Mouse (Mus musculus): Measurements from ENCODE around the gene Zfp617. TPM values are rescaled to one million over a fixed set of nuclear protein-coding genes. Genes with fewer than 3 reads are reported as not detected.
"Not testable (repeated sequence)": the region's sequence is repeated elsewhere in the genome, so short reads cannot be mapped to it uniquely, and the experiment has no call there.

The Zfp617 gene
- polyA plus RNA-seq, 1 experiment: 3.3 TPM

GRCm38 (mm10) chr8:71940293-71941208 lies 32.1 kb downstream of the Zfp617 start:
- no peak for TF ChIP-seq CTCF (IDR thresholded peaks at IDR 0.05; ENCODE audit: borderline replicate concordance, control insufficient read depth, extremely low read depth, insufficient read depth, low read length, poor library complexity)
- TF ChIP-seq POLR2A (IDR thresholded peaks at IDR 0.05; ENCODE audit: control insufficient read depth, extremely low read depth, insufficient read depth, low read length, poor library complexity): no peak
- Histone ChIP-seq H3K36me3 (ENCODE audit: control insufficient read depth, insufficient read depth, low read length) (no peaks in the 10 kb centered on the region), H3K27ac (ENCODE audit: control insufficient read depth, insufficient read depth, low read length) (no peak overlapping the region), H3K4me1 (replicated peaks; ENCODE audit: control insufficient read depth, insufficient read depth, low read length) (no peaks in the 10 kb centered on the region), H3K4me3 (ENCODE audit: control insufficient read depth, insufficient read depth, low read length) (no peak overlapping the region), H3K27me3 (ENCODE audit: control insufficient read depth, insufficient read depth, low read length) (no peaks in the 10 kb centered on the region)
- WGBS: 59% methylated on average over 2 of the region's 2 CpGs
- DNase-seq: no peak

DNA sequence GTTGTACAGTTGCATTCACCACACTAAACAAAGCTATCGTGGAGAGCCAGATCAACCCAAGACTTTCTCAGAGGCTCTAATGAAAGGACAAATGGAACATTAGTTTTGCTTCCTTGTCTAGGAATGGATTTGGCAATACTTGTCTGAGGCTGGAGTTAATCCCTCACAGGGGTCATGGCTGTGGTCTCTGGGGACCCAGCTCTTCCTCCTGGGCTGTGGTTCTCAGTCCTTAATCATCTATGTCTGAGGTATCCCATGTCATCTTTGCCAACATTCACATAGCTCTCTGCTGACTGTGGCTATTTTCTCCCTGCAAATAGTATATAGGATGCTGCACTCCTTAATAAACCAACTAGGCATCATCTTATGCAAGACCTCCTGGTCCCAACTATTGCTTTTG lies 33.3 kb downstream of the Zfp617 start:
- WGBS: 92% methylated on average over 1 of the region's 1 CpGs
- Histone ChIP-seq H3K27me3 (ENCODE audit: control insufficient read depth, insufficient read depth, low read length) (no peaks in the 10 kb centered on the region), H3K4me1 (replicated peaks; ENCODE audit: control insufficient read depth, insufficient read depth, low read length) (no peaks in the 10 kb centered on the region), H3K4me3 (ENCODE audit: control insufficient read depth, insufficient read depth, low read length) (no peak overlapping the region), H3K27ac (ENCODE audit: control insufficient read depth, insufficient read depth, low read length) (no peak overlapping the region), H3K36me3 (ENCODE audit: control insufficient read depth, insufficient read depth, low read length) (no peaks in the 10 kb centered on the region)
- TF ChIP-seq CTCF (IDR thresholded peaks at IDR 0.05; ENCODE audit: borderline replicate concordance, control insufficient read depth, extremely low read depth, insufficient read depth, low read length, poor library complexity) (no peak), POLR2A (IDR thresholded peaks at IDR 0.05; ENCODE audit: control insufficient read depth, extremely low read depth, insufficient read depth, low read length, poor library complexity) (no peak)
- DNase-seq: no peak

- no peak overlapping the region for H3K27ac ChIP-seq (ENCODE audit: control insufficient read depth, insufficient read depth, low read length)
- TF ChIP-seq CTCF (IDR thresholded peaks at IDR 0.05; ENCODE audit: borderline replicate concordance, control insufficient read depth, extremely low read depth, insufficient read depth, low read length, poor library complexity) (no peak), POLR2A (IDR thresholded peaks at IDR 0.05; ENCODE audit: control insufficient read depth, extremely low read depth, insufficient read depth, low read length, poor library complexity) (no peak)
- no peaks in the 10 kb centered on the region for H3K36me3 ChIP-seq (ENCODE audit: control insufficient read depth, insufficient read depth, low read length)
- no peak overlapping the region for H3K4me3 ChIP-seq (ENCODE audit: control insufficient read depth, insufficient read depth, low read length)
- no peaks in the 10 kb centered on the region for H3K27me3 ChIP-seq (ENCODE audit: control insufficient read depth, insufficient read depth, low read length)
- no peak for DNase-seq
- 90% methylated on average over 5 of the region's 5 CpGs for WGBS
- peaks cover 5% of the 10 kb centered on the region for H3K4me1 ChIP-seq (replicated peaks; ENCODE audit: control insufficient read depth, insufficient read depth, low read length)
Measured at GRCm38 (mm10) chr8:71948624-71949023, 40.2 kb downstream of the Zfp617 start.

GRCm38 (mm10) chr8:71950482-71951221 lies 42.2 kb downstream of the Zfp617 start, which contains the start of gene Zfp961:
Gene Zfp961, plus strand, starts transcription at chr8:71951038.
- WGBS: 5% methylated on average over 34 of the region's 34 CpGs
- peak; percentile 98 for DNase-seq
- peak within 1 kb of the TSS; percentile 64 for H3K4me3 ChIP-seq (ENCODE audit: control insufficient read depth, insufficient read depth, low read length)
- H3K27me3 ChIP-seq (ENCODE audit: control insufficient read depth, insufficient read depth, low read length): no peaks in the 10 kb centered on the region
- H3K27ac ChIP-seq (ENCODE audit: control insufficient read depth, insufficient read depth, low read length): peak within 1 kb of the TSS; percentile 64
- TF ChIP-seq POLR2A (IDR thresholded peaks at IDR 0.05; ENCODE audit: control insufficient read depth, extremely low read depth, insufficient read depth, low read length, poor library complexity) (peak; percentile 89), CTCF (IDR thresholded peaks at IDR 0.05; ENCODE audit: borderline replicate concordance, control insufficient read depth, extremely low read depth, insufficient read depth, low read length, poor library complexity) (peak; percentile 60)
- H3K4me1 ChIP-seq (replicated peaks; ENCODE audit: control insufficient read depth, insufficient read depth, low read length): peaks cover 5% of the 10 kb centered on the region
- H3K36me3 ChIP-seq (ENCODE audit: control insufficient read depth, insufficient read depth, low read length): no peaks in the 10 kb centered on the region

GRCm38 (mm10) chr8:71951436-71952161 lies 43.2 kb downstream of the Zfp617 start:
- TF ChIP-seq CTCF (IDR thresholded peaks at IDR 0.05; ENCODE audit: borderline replicate concordance, control insufficient read depth, extremely low read depth, insufficient read depth, low read length, poor library complexity) (no peak), POLR2A (IDR thresholded peaks at IDR 0.05; ENCODE audit: control insufficient read depth, extremely low read depth, insufficient read depth, low read length, poor library complexity) (no peak)
- Histone ChIP-seq H3K27ac (ENCODE audit: control insufficient read depth, insufficient read depth, low read length) (no peak overlapping the region), H3K4me3 (ENCODE audit: control insufficient read depth, insufficient read depth, low read length) (peak overlapping the region; percentile 64), H3K4me1 (replicated peaks; ENCODE audit: control insufficient read depth, insufficient read depth, low read length) (peaks cover 5% of the 10 kb centered on the region), H3K27me3 (ENCODE audit: control insufficient read depth, insufficient read depth, low read length) (no peaks in the 10 kb centered on the region), H3K36me3 (ENCODE audit: control insufficient read depth, insufficient read depth, low read length) (no peaks in the 10 kb centered on the region)
- 9% methylated on average over 14 of the region's 14 CpGs for WGBS
- DNase-seq: peak; percentile 30

DNA sequence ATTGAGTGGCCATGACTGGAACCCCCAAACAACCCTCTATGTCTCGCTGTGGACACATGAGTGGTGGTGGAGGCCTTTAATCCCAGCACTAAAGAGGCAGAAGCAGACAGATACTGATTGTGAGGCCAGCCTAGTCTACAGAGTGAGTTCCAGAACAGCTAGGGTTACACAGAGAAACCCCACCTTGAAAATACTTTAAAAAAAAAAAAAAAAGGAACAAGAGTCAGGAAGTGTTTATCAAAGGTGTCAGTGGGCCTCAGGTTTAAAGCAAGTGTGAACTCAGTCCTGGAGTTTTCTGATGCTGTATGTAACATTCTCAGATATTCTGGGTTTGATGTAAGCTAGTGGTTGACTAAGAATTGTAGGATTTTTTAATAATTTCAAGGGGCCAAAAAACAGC lies 44.1 kb downstream of the Zfp617 start:
- Histone ChIP-seq H3K27ac (ENCODE audit: control insufficient read depth, insufficient read depth, low read length) (no peak overlapping the region), H3K36me3 (ENCODE audit: control insufficient read depth, insufficient read depth, low read length) (no peaks in the 10 kb centered on the region), H3K4me3 (ENCODE audit: control insufficient read depth, insufficient read depth, low read length) (no peak overlapping the region), H3K27me3 (ENCODE audit: control insufficient read depth, insufficient read depth, low read length) (no peaks in the 10 kb centered on the region), H3K4me1 (replicated peaks; ENCODE audit: control insufficient read depth, insufficient read depth, low read length) (peaks cover 5% of the 10 kb centered on the region)
- WGBS: 86% methylated on average over 1 of the region's 1 CpGs
- TF ChIP-seq CTCF (IDR thresholded peaks at IDR 0.05; ENCODE audit: borderline replicate concordance, control insufficient read depth, extremely low read depth, insufficient read depth, low read length, poor library complexity) (no peak), POLR2A (IDR thresholded peaks at IDR 0.05; ENCODE audit: control insufficient read depth, extremely low read depth, insufficient read depth, low read length, poor library complexity) (no peak)
- DNase-seq: no peak

GRCm38 (mm10) chr8:71952961-71953700 lies 44.7 kb downstream of the Zfp617 start:
- not testable (repeated sequence) for DNase-seq; H3K36me3 ChIP-seq (ENCODE audit: control insufficient read depth, insufficient read depth, low read length); H3K27me3 ChIP-seq (ENCODE audit: control insufficient read depth, insufficient read depth, low read length); H3K4me3 ChIP-seq (ENCODE audit: control insufficient read depth, insufficient read depth, low read length); H3K4me1 ChIP-seq (replicated peaks; ENCODE audit: control insufficient read depth, insufficient read depth, low read length); H3K27ac ChIP-seq (ENCODE audit: control insufficient read depth, insufficient read depth, low read length)
- 98% methylated on average over 16 of the region's 16 CpGs for WGBS
